Mouse (Mus musculus) cerebellum, adult 2 months (tissue): Measurements from ENCODE around the gene Cir1.

Experiments used
- CTCF ChIP-seq: fragments of 200-500 bp; IDR thresholded peaks from 2 replicates; pipeline ENCODE4 v1.5.1; 2011; ENCODE audit warnings: low read depth, mild to moderate bottlenecking, control low read depth, low read length, moderate library complexity, borderline replicate concordance; ENCODE audit not compliant: insufficient read depth
- POLR2A ChIP-seq: fragments of 200-500 bp; IDR thresholded peaks from 2 replicates; pipeline ENCODE4 v1.6.1; 2011; ENCODE audit warnings: low read length, control low read depth, borderline replicate concordance; ENCODE audit not compliant: insufficient read depth

DNA sequence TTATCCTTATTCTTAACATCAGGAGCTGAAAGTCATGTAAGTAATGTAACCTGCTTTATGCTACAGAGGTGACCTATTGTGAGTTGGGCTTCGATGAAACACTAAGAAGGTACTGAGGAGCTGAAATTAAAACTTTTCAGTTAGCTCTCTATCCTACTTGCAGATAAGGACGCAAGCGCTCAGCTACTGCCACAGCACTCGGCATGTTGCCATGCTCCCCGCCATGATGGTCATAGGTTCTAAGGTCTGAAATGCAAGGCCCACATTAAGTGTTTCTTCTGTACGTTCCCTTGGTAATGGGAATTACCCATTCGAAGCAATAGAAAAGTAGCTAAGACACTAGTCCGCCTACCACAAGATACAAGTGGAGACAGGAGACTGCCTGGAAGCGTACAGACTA lies 9.8 kb downstream of the Cir1 start:
- TF ChIP-seq POLR2A (no peak), CTCF (no peak)
